Mouse (Mus musculus) hindbrain, postnatal 0 days (tissue): ENCODE measurements around the gene Lrp1. TPM values are rescaled to one million over a fixed set of nuclear protein-coding genes. Genes with fewer than 3 reads are reported as not detected.

Source experiments
- ATAC-seq: fragments of 200-750 bp; cut with Nextera tagmentation; 2 replicates; pipeline ENCODE4 v1.8.0; 2017; ENCODE audit warnings: mild to moderate bottlenecking, moderate TSS enrichment, moderate library complexity
- DNase-seq: peaks from one replicate; pipeline ENCODE4 v3.0.0-alpha.2; 2015; ENCODE audit warnings: low spot score
- H3K27ac ChIP-seq: fragments of 300-500 bp; sonication (generic); 2 replicates; pipeline ENCODE4 v1.5.1; 2014; ENCODE audit warnings: mild to moderate bottlenecking
- H3K27me3 ChIP-seq: fragments of 300-500 bp; sonication (generic); 2 replicates; pipeline ENCODE4 v1.6.1; 2014; ENCODE audit warnings: low read length, mixed read lengths; ENCODE audit not compliant: insufficient read depth
- H3K36me3 ChIP-seq: fragments of 300-500 bp; sonication (generic); 2 replicates; pipeline ENCODE4 v1.6.1; 2014; ENCODE audit warnings: low read length, mixed read lengths; ENCODE audit not compliant: insufficient read depth
- H3K4me1 ChIP-seq: fragments of 300-500 bp; sonication (generic); 2 replicates; pipeline ENCODE4 v1.6.1; 2014; ENCODE audit warnings: antibody characterized with exemption, low read length, mixed read lengths; ENCODE audit not compliant: insufficient read depth
- H3K4me2 ChIP-seq: fragments of 300-500 bp; sonication (generic); 2 replicates; pipeline ENCODE4 v1.6.1; 2014; ENCODE audit warnings: low read depth, mild to moderate bottlenecking, low read length, moderate library complexity, mixed read lengths
- H3K4me3 ChIP-seq: fragments of 300-500 bp; sonication (generic); 2 replicates; pipeline ENCODE4 v1.5.1; 2014; ENCODE audit warnings: low read length
- H3K9ac ChIP-seq: fragments of 300-500 bp; sonication (generic); replicated peaks from 2 replicates; pipeline ENCODE4 v1.6.1; 2014; ENCODE audit warnings: mild to moderate bottlenecking, low read length, moderate library complexity, mixed read lengths
- H3K9me3 ChIP-seq: fragments of 300-500 bp; sonication (generic); 2 replicates; pipeline ENCODE4 v1.6.1; 2016; ENCODE audit warnings: low read length, mixed read lengths
- CTCF ChIP-seq: IDR thresholded peaks from 2 replicates; pipeline ENCODE4 v1.5.1; 2016; ENCODE audit warnings: antibody characterized with exemption, control low read depth, low read depth
- WGBS: fragments of 180-500 bp; shearing (Covaris S2); extraction: QIAGEN DNeasy Blood & Tissue Kit; methylation state at CpG from one replicate; pipeline ENCODE4 v1.1.7; 2014; 5-methylcytosine and 5-hydroxymethylcytosine counted together
- polyA plus RNA-seq: library from polyadenylated mRNA; unstranded; fragments of >200 nt; fragmentation: Nextera tagmentation; extraction: Ambion mirVana; gene quantifications from 2 replicates; pipeline ENCODE4 v1.2.1, GENCODE M21; 2015
- total RNA-seq: library from RNA; depleted of rRNA; stranded (reverse); fragments of >200 nt; gene quantifications from 2 replicates; pipeline ENCODE4 v1.2.3, GENCODE M21; 2014

Lrp1 gene
- total and polyA plus RNA-seq, 2 experiments from 2014 or later, result 75.5 to 245 TPM

DNA sequence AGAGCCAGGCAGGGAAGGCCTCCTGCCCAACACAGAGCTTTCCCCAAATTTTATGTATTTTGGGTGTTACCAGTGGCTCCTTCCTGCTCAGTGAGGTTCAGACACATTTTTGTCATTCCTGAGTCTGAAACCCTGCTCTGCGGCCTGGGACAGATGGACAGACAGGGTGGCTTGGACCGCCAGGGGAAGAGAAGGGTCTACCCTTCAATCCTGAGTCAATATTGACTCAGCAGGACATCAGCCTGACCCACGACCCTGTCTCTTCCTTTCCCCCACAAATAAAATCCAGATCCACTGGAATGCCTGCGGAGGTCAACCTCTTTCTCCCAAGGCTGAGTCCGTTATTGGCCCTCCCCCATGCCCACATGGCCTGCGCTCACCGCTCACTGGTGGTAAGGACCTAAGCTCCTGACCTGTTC is 4.7 kb downstream of the Lrp1 start:
- peaks cover 52% of the 10 kb centered on the region for H3K4me1 ChIP-seq
- DNase-seq (no peak), ATAC-seq (no peak)
- 47% methylated on average over 7 of the region's 7 CpGs for WGBS
- no peak overlapping the region for H3K4me3 ChIP-seq
- H3K36me3 ChIP-seq, result peaks cover 11% of the 10 kb centered on the region
- H3K9ac ChIP-seq, result no peak overlapping the region
- TF ChIP-seq CTCF, result no peak
- H3K4me2 ChIP-seq, result no peak overlapping the region
- no peaks in the 10 kb centered on the region for H3K27me3 ChIP-seq
- H3K9me3 ChIP-seq, result no peaks in the 10 kb centered on the region
- peak overlapping the region; percentile 82 for H3K27ac ChIP-seq

DNA sequence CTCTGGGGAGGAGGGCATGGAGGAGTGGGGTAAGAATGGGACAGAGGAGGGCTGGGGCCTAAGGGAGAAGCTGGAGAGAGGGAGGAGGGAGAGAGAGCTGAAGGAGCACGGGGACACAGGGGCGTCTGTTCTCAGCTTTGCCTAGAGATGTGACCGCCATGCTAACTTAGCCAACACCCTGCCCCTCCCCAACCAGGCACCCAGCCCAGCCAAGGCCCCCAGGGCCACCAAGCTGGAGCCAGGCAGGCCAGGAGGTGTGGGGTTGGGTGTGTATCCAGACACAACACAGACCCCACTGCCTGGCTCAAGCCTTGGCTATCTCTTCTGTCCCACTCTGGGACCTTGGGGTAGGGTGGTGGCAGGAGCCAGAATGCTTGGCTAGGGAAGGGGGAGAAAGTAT is 5.4 kb downstream of the Lrp1 start:
- TF ChIP-seq CTCF, result no peak
- ATAC-seq (peak; percentile 54), DNase-seq (peak; percentile 49)
- Histone ChIP-seq H3K4me2 (no peak overlapping the region), H3K27ac (peak overlapping the region; percentile 82), H3K9ac (no peak overlapping the region), H3K27me3 (no peaks in the 10 kb centered on the region), H3K9me3 (no peaks in the 10 kb centered on the region), H3K4me1 (peaks cover 52% of the 10 kb centered on the region), H3K4me3 (no peak overlapping the region), H3K36me3 (peaks cover 15% of the 10 kb centered on the region)
- WGBS, result 59% methylated on average over 3 of the region's 3 CpGs

DNA sequence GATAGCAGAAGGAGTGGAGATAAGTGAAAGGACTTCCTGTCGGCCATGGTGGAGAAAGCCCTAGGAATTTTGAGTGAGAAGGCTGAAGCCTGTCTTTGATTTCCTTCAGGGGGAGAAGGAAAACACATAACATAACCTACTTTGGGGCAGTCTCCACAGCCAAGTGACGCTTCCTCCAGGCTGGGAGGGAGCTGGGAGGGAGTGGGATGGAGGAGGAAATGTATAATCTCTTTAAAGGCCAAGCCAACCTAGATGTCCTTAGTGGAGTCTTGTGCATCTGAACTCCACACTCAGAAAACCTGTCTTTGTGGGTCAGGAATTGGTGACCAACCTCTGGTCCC is 5.9 kb downstream of the Lrp1 start:
- WGBS, result 34% methylated on average over 2 of the region's 2 CpGs
- no peak for TF ChIP-seq CTCF
- no peak overlapping the region for H3K9ac ChIP-seq

DNA sequence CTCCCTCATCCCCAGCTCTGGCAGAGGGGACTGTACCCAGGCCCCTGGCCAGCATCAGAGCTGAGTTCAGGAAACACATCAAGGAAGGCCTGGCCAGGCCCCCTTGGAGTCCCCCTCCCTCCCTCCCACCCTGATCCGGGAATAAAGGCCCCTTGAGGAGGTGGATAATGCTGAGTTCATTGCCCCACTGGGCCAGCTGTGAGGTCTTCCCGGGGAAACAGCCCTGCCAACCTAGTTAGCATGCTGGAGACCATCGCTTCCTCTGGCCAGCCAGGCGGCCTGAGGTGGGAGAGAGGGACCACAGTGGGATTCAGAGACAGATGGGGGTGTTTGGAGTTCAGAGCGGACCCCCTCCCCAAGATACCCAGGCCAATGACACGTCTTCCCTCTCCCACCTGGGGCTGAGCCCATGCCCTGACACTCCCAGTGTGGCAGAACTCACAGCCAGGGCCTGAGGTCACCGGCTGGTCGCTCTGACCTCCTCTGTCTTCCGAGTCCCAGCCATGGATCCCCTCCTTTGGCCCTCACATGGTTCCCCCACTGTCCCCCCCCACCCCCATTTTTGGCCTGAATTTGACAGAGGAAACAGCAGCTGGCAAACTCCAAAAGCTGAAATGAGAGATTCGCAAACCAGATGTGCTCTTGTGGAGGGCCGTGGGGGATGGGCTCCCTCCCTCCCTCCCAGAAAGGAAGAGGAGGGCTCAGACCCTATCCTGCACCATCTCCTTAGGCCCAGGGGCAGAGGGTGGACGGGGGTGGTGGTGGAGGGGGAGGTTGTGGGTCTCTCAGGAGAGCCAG is 6.5 kb downstream of the Lrp1 start:
- ATAC-seq, result peak; percentile 80
- Histone ChIP-seq H3K27me3 (no peaks in the 10 kb centered on the region), H3K9me3 (no peaks in the 10 kb centered on the region), H3K27ac (peak overlapping the region; percentile 82), H3K9ac (no peak overlapping the region), H3K36me3 (peaks cover 26% of the 10 kb centered on the region), H3K4me2 (peak overlapping the region; percentile 33), H3K4me1 (peaks cover 51% of the 10 kb centered on the region), H3K4me3 (no peak overlapping the region)
- 24% methylated on average over 12 of the region's 12 CpGs for WGBS
- TF ChIP-seq CTCF, result no peak
- peak; percentile 68 for DNase-seq

More for the DNA sequence above, 5.9 kb downstream of the Lrp1 start:
- Histone ChIP-seq H3K4me2 (no peak overlapping the region; the same call in 1 of the 2 replicates), H3K36me3 (peaks cover 20% of the 10 kb centered on the region), H3K9me3 (no peaks in the 10 kb centered on the region), H3K27ac (peak overlapping the region; percentile 82), H3K27me3 (no peaks in the 10 kb centered on the region), H3K4me1 (peaks cover 52% of the 10 kb centered on the region), H3K4me3 (no peak overlapping the region)
- DNase-seq (no peak), ATAC-seq (no peak)

DNA sequence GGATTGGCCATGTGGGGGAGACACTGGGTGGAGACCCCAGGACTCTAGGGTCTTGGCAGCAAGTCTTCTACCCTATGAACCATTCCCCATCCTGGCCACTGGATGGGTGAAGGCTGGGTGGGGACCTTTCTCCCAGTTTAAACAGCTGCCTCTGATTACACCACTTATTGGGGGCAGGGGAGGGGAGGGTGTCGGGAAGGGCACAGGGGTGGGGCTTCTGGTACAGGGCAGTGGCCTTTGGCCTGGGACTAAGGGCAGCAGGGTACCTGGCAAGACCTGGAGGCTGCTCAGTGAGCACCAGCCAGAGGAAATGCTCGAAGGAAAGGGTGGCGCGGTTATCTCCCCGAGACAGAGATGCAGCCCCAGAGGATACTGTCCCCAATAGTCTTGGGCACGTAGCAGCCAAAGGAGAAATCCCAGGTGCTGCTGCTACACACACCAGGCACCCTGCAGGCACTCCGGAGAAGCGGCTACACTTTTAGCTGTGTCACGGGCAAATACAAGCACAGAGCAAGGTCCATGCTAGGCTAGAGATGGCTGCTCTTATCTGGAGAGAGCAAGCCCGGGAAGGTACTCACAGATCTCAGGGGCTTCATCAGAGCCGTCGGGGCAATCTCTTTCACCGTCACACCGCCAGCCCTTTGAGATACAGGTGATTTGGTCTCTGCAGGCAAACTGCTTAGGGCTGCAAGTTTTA is 8.7 kb downstream of the Lrp1 start:
- WGBS, result 93% methylated on average over 14 of the region's 14 CpGs

DNA sequence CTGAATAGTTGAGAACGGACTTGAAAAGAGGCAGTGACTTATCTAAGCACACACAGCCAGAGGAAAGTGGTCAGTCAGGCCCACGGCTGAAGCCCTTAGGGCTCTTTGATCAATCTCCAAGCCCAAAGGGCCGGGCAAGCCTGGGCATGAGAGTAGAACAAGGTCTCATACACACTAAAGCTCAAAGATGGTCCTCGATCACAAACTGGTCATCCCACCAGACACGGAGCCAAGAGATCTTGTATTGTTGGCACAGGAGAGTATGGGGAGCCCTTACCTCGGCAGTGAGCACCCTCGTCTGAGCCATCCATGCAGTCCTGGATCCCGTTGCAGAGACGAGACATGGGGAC is 10.9 kb downstream of the Lrp1 start:
- WGBS, result 88% methylated on average over 9 of the region's 9 CpGs
- H3K9ac ChIP-seq, result no peak overlapping the region
- peaks cover 53% of the 10 kb centered on the region for H3K36me3 ChIP-seq
- no peak for ATAC-seq
- H3K4me2 ChIP-seq, result no peak overlapping the region
- H3K4me3 ChIP-seq, result no peak overlapping the region
- H3K27ac ChIP-seq, result no peak overlapping the region
- no peaks in the 10 kb centered on the region for H3K9me3 ChIP-seq
- no peak for DNase-seq
- TF ChIP-seq CTCF, result no peak
- H3K4me1 ChIP-seq, result peaks cover 13% of the 10 kb centered on the region
- no peaks in the 10 kb centered on the region for H3K27me3 ChIP-seq

More for the DNA sequence above, 8.7 kb downstream of the Lrp1 start:
- H3K4me3 ChIP-seq, result no peak overlapping the region
- no peaks in the 10 kb centered on the region for H3K9me3 ChIP-seq
- ATAC-seq, result no peak
- H3K9ac ChIP-seq, result no peak overlapping the region
- peaks cover 39% of the 10 kb centered on the region for H3K36me3 ChIP-seq
- H3K27me3 ChIP-seq, result no peaks in the 10 kb centered on the region
- H3K4me2 ChIP-seq, result no peak overlapping the region
- no peak for TF ChIP-seq CTCF
- DNase-seq, result no peak
- H3K27ac ChIP-seq, result no peak overlapping the region
- peaks cover 31% of the 10 kb centered on the region for H3K4me1 ChIP-seq

DNA sequence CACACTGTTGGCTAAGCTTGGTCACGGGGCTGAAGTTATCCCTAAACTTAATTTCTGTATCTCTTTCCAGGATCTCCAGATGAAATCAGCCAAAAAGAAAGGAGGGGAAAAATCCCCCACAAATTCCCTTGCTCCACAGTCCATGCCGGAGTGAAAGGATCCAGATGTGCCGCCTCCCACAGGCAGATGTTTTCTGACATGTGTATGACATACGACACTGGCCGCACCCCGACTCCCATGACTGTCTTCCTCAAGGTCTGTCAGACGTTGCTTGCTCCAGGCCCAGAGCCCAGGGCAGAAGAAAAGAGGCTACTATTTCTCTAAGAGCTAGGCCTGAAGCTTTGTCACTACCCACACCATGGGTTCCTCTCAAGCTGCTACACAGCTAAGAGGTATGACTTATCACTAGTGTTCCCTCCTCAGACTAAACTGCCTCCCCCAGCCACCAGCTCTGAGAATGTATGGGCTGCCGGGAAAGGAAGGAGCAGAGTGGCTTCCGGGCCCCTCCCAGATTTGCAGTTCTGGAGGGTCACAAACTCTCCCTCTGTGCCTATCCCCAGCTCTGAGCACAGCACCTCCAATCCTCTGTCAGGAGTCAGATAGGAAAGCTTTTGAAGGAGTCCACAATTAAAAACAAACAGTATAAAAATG is 11.4 kb downstream of the Lrp1 start:
- Histone ChIP-seq H3K4me3 (no peak overlapping the region), H3K27ac (no peak overlapping the region), H3K36me3 (peaks cover 58% of the 10 kb centered on the region), H3K27me3 (no peaks in the 10 kb centered on the region), H3K4me2 (no peak overlapping the region), H3K9me3 (no peaks in the 10 kb centered on the region), H3K9ac (no peak overlapping the region), H3K4me1 (peaks cover 8% of the 10 kb centered on the region)
- DNase-seq (no peak), ATAC-seq (no peak)
- no peak for TF ChIP-seq CTCF
- WGBS, result 85% methylated on average over 9 of the region's 9 CpGs
